Mouse (Mus musculus): ENCODE data around the gene Glud1. TPM values are rescaled to one million over a fixed set of nuclear protein-coding genes. Genes with fewer than 3 reads are reported as not detected.

Gene Glud1
- polyA plus RNA-seq, 1 experiment from 2014 or later = 72.7 TPM

- Histone ChIP-seq H3K9ac (ENCODE audit: low read depth, low read length) (no peak overlapping the region), H3K4me3 (ENCODE audit: low read depth, low read length) (no peak overlapping the region), H3K9me3 (ENCODE audit: control insufficient read depth, low read length) (no peaks in the 10 kb centered on the region), H3K27ac (replicated peaks; ENCODE audit: low read depth, low read length) (no peak overlapping the region), H3K36me3 (ENCODE audit: control insufficient read depth, insufficient read depth, low read length) (no peaks in the 10 kb centered on the region), H3K4me2 (ENCODE audit: low read depth, low read length) (no peak overlapping the region), H3K4me1 (ENCODE audit: control insufficient read depth, insufficient read depth, low read length) (no peaks in the 10 kb centered on the region), H3K27me3 (replicated peaks; ENCODE audit: control insufficient read depth, insufficient read depth, low read length) (no peaks in the 10 kb centered on the region)
- ATAC-seq (ENCODE audit: low read depth) = no peak
- no peak for DNase-seq (ENCODE audit: low spot score)
- WGBS = 92% methylated on average over 3 of the region's 3 CpGs
Observed at GRCm38 (mm10) chr14:34289259-34290015, 21.1 kb upstream of the Glud1 start.

DNA sequence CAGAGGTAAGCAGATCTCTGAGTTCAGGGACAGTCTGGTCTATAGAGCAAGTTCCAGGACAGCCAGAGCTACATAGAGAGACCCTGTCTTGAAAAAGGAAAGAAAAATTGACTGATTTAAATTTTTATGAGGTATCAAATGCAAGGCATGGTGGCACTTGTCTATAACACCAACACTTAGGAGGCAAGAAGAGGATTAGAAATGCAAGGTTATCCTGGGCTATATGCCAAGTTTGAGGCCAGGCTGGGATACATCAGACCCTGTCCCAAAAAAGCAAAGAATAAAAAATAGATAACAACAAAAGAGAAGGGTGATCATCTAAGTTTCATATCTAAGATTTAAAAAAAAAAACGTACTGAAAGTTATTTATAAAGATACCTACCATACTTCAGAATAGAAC is 20.3 kb upstream of the Glud1 start:
- no peak for ATAC-seq (ENCODE audit: low read depth)
- Histone ChIP-seq H3K27me3 (replicated peaks; ENCODE audit: control insufficient read depth, insufficient read depth, low read length) (no peaks in the 10 kb centered on the region), H3K4me3 (ENCODE audit: low read depth, low read length) (no peak overlapping the region), H3K4me1 (ENCODE audit: control insufficient read depth, insufficient read depth, low read length) (no peaks in the 10 kb centered on the region), H3K4me2 (ENCODE audit: low read depth, low read length) (no peak overlapping the region), H3K9me3 (ENCODE audit: control insufficient read depth, low read length) (no peaks in the 10 kb centered on the region), H3K36me3 (ENCODE audit: control insufficient read depth, insufficient read depth, low read length) (no peaks in the 10 kb centered on the region), H3K27ac (replicated peaks; ENCODE audit: low read depth, low read length) (no peak overlapping the region), H3K9ac (ENCODE audit: low read depth, low read length) (no peak overlapping the region)
- WGBS = 39% methylated on average over 1 of the region's 1 CpGs
- no peak for DNase-seq (ENCODE audit: low spot score)

GRCm38 (mm10) chr14:34293641-34294040 is 16.9 kb upstream of the Glud1 start:
- Histone ChIP-seq H3K27me3 (replicated peaks; ENCODE audit: control insufficient read depth, insufficient read depth, low read length) (no peaks in the 10 kb centered on the region), H3K4me2 (ENCODE audit: low read depth, low read length) (no peak overlapping the region), H3K9ac (ENCODE audit: low read depth, low read length) (no peak overlapping the region), H3K36me3 (ENCODE audit: control insufficient read depth, insufficient read depth, low read length) (no peaks in the 10 kb centered on the region), H3K27ac (replicated peaks; ENCODE audit: low read depth, low read length) (no peak overlapping the region), H3K9me3 (ENCODE audit: control insufficient read depth, low read length) (no peaks in the 10 kb centered on the region), H3K4me3 (ENCODE audit: low read depth, low read length) (no peak overlapping the region), H3K4me1 (ENCODE audit: control insufficient read depth, insufficient read depth, low read length) (no peaks in the 10 kb centered on the region)
- 85% methylated on average over 3 of the region's 3 CpGs for WGBS
- DNase-seq (ENCODE audit: low spot score) (no peak), ATAC-seq (ENCODE audit: low read depth) (no peak)

GRCm38 (mm10) chr14:34296350-34296749 is 14.2 kb upstream of the Glud1 start:
- H3K4me2 ChIP-seq (ENCODE audit: low read depth, low read length) = no peak overlapping the region
- ATAC-seq (ENCODE audit: low read depth) (no peak), DNase-seq (ENCODE audit: low spot score) (no peak)
- H3K9me3 ChIP-seq (ENCODE audit: control insufficient read depth, low read length) = no peaks in the 10 kb centered on the region
- no peak overlapping the region for H3K9ac ChIP-seq (ENCODE audit: low read depth, low read length)
- H3K27me3 ChIP-seq (replicated peaks; ENCODE audit: control insufficient read depth, insufficient read depth, low read length) = no peaks in the 10 kb centered on the region
- no peak overlapping the region for H3K27ac ChIP-seq (replicated peaks; ENCODE audit: low read depth, low read length)
- 0 out of 2 replicates have a peak, but pooled peaks cover 4% of the 10 kb centered on the region for H3K36me3 ChIP-seq (ENCODE audit: control insufficient read depth, insufficient read depth, low read length)
- WGBS = 84% methylated on average over 7 of the region's 7 CpGs
- H3K4me3 ChIP-seq (ENCODE audit: low read depth, low read length) = no peak overlapping the region
- H3K4me1 ChIP-seq (ENCODE audit: control insufficient read depth, insufficient read depth, low read length) = no peaks in the 10 kb centered on the region

GRCm38 (mm10) chr14:34297038-34297437 is 13.5 kb upstream of the Glud1 start:
- ATAC-seq (ENCODE audit: low read depth) (no peak), DNase-seq (ENCODE audit: low spot score) (no peak)
- H3K27ac ChIP-seq (replicated peaks; ENCODE audit: low read depth, low read length) = no peak overlapping the region
- no peaks in the 10 kb centered on the region for H3K4me1 ChIP-seq (ENCODE audit: control insufficient read depth, insufficient read depth, low read length)
- H3K4me2 ChIP-seq (ENCODE audit: low read depth, low read length) = no peak overlapping the region
- no peaks in the 10 kb centered on the region for H3K9me3 ChIP-seq (ENCODE audit: control insufficient read depth, low read length)
- H3K36me3 ChIP-seq (ENCODE audit: control insufficient read depth, insufficient read depth, low read length) = 0 out of 2 replicates have a peak, but pooled peaks cover 4% of the 10 kb centered on the region
- no peaks in the 10 kb centered on the region for H3K27me3 ChIP-seq (replicated peaks; ENCODE audit: control insufficient read depth, insufficient read depth, low read length)
- H3K4me3 ChIP-seq (ENCODE audit: low read depth, low read length) = no peak overlapping the region
- no peak overlapping the region for H3K9ac ChIP-seq (ENCODE audit: low read depth, low read length)
- WGBS = 53% methylated on average over 4 of the region's 4 CpGs

DNA sequence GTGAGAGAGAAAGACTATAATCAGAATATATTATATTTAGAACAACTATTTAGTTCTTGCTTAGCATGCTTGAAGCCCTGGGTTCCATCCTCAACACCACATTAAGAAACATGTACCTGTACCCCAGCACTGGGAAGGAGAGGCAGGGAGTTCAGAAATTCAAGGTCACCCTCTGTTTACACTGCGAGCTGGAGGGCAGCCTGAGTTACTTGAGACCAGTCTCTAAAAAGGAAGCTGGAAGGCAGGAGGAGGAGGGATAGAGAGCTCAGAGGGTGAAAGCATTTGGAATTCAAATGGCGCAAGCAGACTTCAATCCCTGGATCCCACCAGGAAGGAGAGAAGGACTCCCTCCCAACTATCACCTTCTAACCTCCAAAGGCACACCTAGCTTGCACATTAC is 12.9 kb upstream of the Glud1 start:
- Histone ChIP-seq H3K4me3 (ENCODE audit: low read depth, low read length) (no peak overlapping the region), H3K27ac (replicated peaks; ENCODE audit: low read depth, low read length) (no peak overlapping the region), H3K4me1 (ENCODE audit: control insufficient read depth, insufficient read depth, low read length) (no peaks in the 10 kb centered on the region), H3K9ac (ENCODE audit: low read depth, low read length) (no peak overlapping the region), H3K4me2 (ENCODE audit: low read depth, low read length) (no peak overlapping the region), H3K36me3 (ENCODE audit: control insufficient read depth, insufficient read depth, low read length) (0 out of 2 replicates have a peak, but pooled peaks cover 4% of the 10 kb centered on the region), H3K9me3 (ENCODE audit: control insufficient read depth, low read length) (no peaks in the 10 kb centered on the region), H3K27me3 (replicated peaks; ENCODE audit: control insufficient read depth, insufficient read depth, low read length) (no peaks in the 10 kb centered on the region)
- DNase-seq (ENCODE audit: low spot score) (no peak), ATAC-seq (ENCODE audit: low read depth) (no peak)
- WGBS = 42% methylated on average over 2 of the region's 2 CpGs

DNA sequence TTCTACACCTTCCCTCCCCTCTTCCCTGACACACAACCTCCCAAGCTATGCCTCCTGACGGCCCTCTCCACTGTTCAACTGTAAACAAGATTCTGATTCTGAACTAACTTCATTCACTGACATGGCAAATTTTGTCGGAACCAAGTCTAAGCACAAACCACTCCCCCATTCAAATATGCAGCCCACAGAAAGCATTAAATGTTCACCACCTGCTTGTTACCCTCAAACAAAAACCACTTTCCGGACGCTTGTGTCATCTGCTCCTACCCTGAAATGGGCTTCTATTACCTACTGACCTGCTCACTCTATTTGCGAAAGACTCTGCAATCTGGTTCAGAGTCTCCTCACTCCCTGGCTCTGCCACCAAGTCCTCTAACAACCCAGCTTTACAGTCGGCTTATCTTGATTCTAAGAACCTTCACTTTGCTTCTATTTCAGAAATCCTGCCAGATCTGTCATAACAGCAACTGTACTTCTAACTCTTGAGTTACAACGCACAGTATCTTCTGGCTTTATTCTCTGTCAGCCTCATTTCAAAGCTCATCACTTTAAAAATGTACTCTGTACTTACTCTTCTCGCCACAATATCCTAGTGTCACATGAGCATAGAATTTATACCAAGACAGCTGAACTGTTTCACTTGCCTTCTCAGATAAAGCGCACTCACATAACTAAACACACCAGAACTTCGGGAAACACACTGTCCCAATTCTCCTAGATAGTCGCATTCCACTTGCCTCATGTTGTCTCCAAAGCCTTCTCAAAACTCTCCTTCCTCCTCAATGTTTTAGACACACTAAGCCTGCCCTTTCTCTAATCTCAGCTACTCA is 11.4 kb upstream of the Glud1 start:
- H3K9me3 ChIP-seq (ENCODE audit: control insufficient read depth, low read length) = no peaks in the 10 kb centered on the region

GRCm38 (mm10) chr14:34302681-34303242 is 7.8 kb upstream of the Glud1 start:
- ATAC-seq (ENCODE audit: low read depth) (no peak), DNase-seq (ENCODE audit: low spot score) (no peak)
- Histone ChIP-seq H3K4me1 (ENCODE audit: control insufficient read depth, insufficient read depth, low read length) (no peaks in the 10 kb centered on the region), H3K27me3 (replicated peaks; ENCODE audit: control insufficient read depth, insufficient read depth, low read length) (no peaks in the 10 kb centered on the region), H3K27ac (replicated peaks; ENCODE audit: low read depth, low read length) (no peak overlapping the region), H3K9me3 (ENCODE audit: control insufficient read depth, low read length) (no peaks in the 10 kb centered on the region), H3K4me2 (ENCODE audit: low read depth, low read length) (no peak overlapping the region), H3K36me3 (ENCODE audit: control insufficient read depth, insufficient read depth, low read length) (0 out of 2 replicates have a peak, but pooled peaks cover 4% of the 10 kb centered on the region), H3K9ac (ENCODE audit: low read depth, low read length) (no peak overlapping the region), H3K4me3 (ENCODE audit: low read depth, low read length) (no peak overlapping the region)
- WGBS = 87% methylated on average over 5 of the region's 5 CpGs

More for the DNA sequence above, 11.4 kb upstream of the Glud1 start:
- no peak overlapping the region for H3K27ac ChIP-seq (replicated peaks; ENCODE audit: low read depth, low read length)
- no peak overlapping the region for H3K4me3 ChIP-seq (ENCODE audit: low read depth, low read length)
- WGBS = 64% methylated on average over 11 of the region's 11 CpGs
- H3K4me1 ChIP-seq (ENCODE audit: control insufficient read depth, insufficient read depth, low read length) = no peaks in the 10 kb centered on the region
- no peak for DNase-seq (ENCODE audit: low spot score)
- no peak for ATAC-seq (ENCODE audit: low read depth)
- no peak overlapping the region for H3K9ac ChIP-seq (ENCODE audit: low read depth, low read length)
- no peak overlapping the region for H3K4me2 ChIP-seq (ENCODE audit: low read depth, low read length)
- H3K36me3 ChIP-seq (ENCODE audit: control insufficient read depth, insufficient read depth, low read length) = 0 out of 2 replicates have a peak, but pooled peaks cover 4% of the 10 kb centered on the region
- no peaks in the 10 kb centered on the region for H3K27me3 ChIP-seq (replicated peaks; ENCODE audit: control insufficient read depth, insufficient read depth, low read length)
